Mouse (Mus musculus) right cerebral cortex, postnatal 10 days (tissue): ENCODE measurements at regions not wholly inside any gene's neighbourhood (a gene's known extent, or its start where the extent isn't known, plus 50 kb on each side); places are given as distances from the start of the nearest gene placed in this dataset.

Source experiments
- DNase-seq, 2 experiments: peaks; one replicate each; pipeline ENCODE4 v3.0.0; 2021; ENCODE audit warnings: low spot score in 2 of 2

DNA sequence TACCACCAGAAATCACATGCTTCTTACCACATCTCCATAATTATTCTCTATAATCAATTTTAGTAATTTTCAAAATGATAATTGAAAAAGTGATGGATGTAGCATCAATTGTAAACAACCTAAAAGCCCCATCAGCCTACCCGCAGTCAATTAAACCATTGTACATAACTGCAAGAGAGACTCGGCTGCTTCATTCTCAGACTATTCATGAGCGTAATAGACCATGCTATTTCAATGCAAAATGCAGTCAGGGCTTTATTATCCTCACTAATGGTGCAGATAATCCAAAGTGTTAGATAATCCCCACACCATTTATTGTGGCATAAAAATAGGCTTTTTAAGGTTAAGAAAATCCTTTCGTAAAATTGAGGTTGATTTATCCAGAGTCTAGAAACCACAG is 1862.5 kb downstream of the Efna5 start:
- DNase-seq, result no peak
